Mouse (Mus musculus) G1E (cell line): ENCODE data around the gene Slc9a9.

Experiments used
- CTCF ChIP-seq: IDR thresholded peaks from 2 replicates; pipeline ENCODE4 v1.5.1; 2012; ENCODE audit warnings: low read depth, low read length, inconsistent platforms, mixed read lengths
- POLR2AphosphoS5 ChIP-seq: IDR thresholded peaks from 2 replicates; pipeline ENCODE4 v1.6.1; 2012; ENCODE audit warnings: low read depth, low read length, inconsistent platforms; ENCODE audit not compliant: insufficient replicate concordance

DNA sequence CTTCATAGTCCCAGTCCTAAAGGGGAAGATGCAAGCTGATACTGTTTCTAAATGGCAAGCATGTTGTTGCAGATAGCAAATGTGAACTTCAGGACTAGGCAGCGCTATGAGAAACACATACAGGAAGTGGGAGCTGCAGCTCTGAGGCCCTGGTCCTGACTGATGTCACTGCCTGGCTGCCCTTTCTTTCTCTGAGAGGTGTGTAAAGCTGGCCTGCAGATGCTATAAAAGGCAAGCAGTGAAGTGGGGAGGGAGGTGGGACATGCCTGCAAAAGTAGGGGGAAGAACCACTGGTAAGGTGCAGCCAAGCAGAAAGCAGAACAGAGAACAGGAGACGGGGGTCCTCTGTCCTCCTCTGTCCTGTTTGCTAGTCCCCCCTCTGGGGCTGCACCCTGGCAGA is 285.9 kb downstream of the Slc9a9 start:
- TF ChIP-seq CTCF (no peak), POLR2AphosphoS5 (no peak)
